Mouse (Mus musculus) G1E (cell line): ENCODE results near the gene Usp30.

Experiments
- CTCF ChIP-seq: IDR thresholded peaks from 2 replicates; pipeline ENCODE4 v1.5.1; 2012; ENCODE audit warnings: low read depth, low read length, inconsistent platforms, mixed read lengths
- GATA1 ChIP-seq: IDR thresholded peaks from 2 replicates; pipeline ENCODE4 v1.6.1; 2012; ENCODE audit warnings: borderline replicate concordance, low read length, inconsistent platforms, mixed read lengths
- GATA2 ChIP-seq: IDR thresholded peaks from 2 replicates; pipeline ENCODE4 v1.6.1; 2012; ENCODE audit warnings: low read depth, low read length, inconsistent platforms, borderline replicate concordance
- POLR2AphosphoS5 ChIP-seq: IDR thresholded peaks from 2 replicates; pipeline ENCODE4 v1.6.1; 2012; ENCODE audit warnings: low read depth, low read length, inconsistent platforms; ENCODE audit not compliant: insufficient replicate concordance
- TAL1 ChIP-seq: conservative IDR thresholded peaks from 2 replicates; pipeline ENCODE4 v1.6.1; 2012; ENCODE audit warnings: low read depth, low read length, inconsistent platforms, mixed read lengths

GRCm38 (mm10) chr5:114147043-114147972 is 82.0 kb downstream of the Usp30 start:
- TF ChIP-seq CTCF (no peak), GATA1 (no peak), TAL1 (no peak), POLR2AphosphoS5 (no peak), GATA2 (no peak)
